In genomic region chr19:44781987-44782386, GRCm38 (mm10) we compare ENCODE assay signal across 22 mouse cellular contexts. TPM values are rescaled to one million over a fixed set of nuclear protein-coding genes. Genes with fewer than 3 reads are reported as not detected.
"Had no signal": no experiment of that assay in that cellular context is flagged by ENCODE, and none has a peak within 500 bp of the region (broad histone marks: within the 10 kb centered on the region; RNA-seq: fewer than 3 reads in every experiment).

No protein-coding gene starts in this region.

- H3K27me3 ChIP-seq: neural tube, embryonic 13.5 days; neural tube, embryonic 15.5 days had no signal

- DNase-seq: retina, postnatal 1 day; right cerebral cortex, adult 18-20 months; right cerebral cortex, postnatal 14 days; right cerebral cortex, postnatal 25 days; right cerebral cortex, postnatal 4 days; spleen, adult 18-20 months; thymus, adult 18-20 months; thymus, adult 2 months; thymus, postnatal 14 days; thymus, postnatal 25 days; thymus, postnatal 36 days; thymus, postnatal 4 days had no signal

RNA-seq across cellular contexts. Expression of gene Pax2, which starts 26.1 kb away (rescaled TPM):
- total RNA-seq: neutrophil, adult 5-6 weeks had no signal
- polyA plus RNA-seq: small intestine, adult 2 months; spleen, adult 2 months; stomach, embryonic 14.5 days; stomach, embryonic 15.5 days; stomach, embryonic 16.5 days; stomach, postnatal 0 days; urinary bladder, adult 2 months had no signal
